Mouse (Mus musculus) hindbrain, embryonic 12.5 days (tissue): ENCODE measurements around the gene Map2k3. TPM values are rescaled to one million over a fixed set of nuclear protein-coding genes. Genes with fewer than 3 reads are reported as not detected.

Experiments used
- ATAC-seq: fragments of 200-750 bp; cut with Nextera tagmentation; 2 replicates; pipeline ENCODE4 v1.8.0; 2017; ENCODE audit warnings: moderate TSS enrichment; ENCODE audit not compliant: low FRiP score
- H3K27ac ChIP-seq: fragments of 300-500 bp; sonication (generic); 2 replicates; pipeline ENCODE4 v1.5.1; 2016; ENCODE audit warnings: mild to moderate bottlenecking
- H3K27me3 ChIP-seq: fragments of 300-500 bp; sonication (generic); 2 replicates; pipeline ENCODE4 v1.6.1; 2016; ENCODE audit warnings: mild to moderate bottlenecking
- H3K36me3 ChIP-seq: fragments of 300-500 bp; sonication (generic); 2 replicates; pipeline ENCODE4 v1.6.1; 2016; ENCODE audit warnings: mild to moderate bottlenecking
- H3K4me1 ChIP-seq: fragments of 300-500 bp; sonication (generic); 2 replicates; pipeline ENCODE4 v1.6.1; 2016
- H3K4me2 ChIP-seq: fragments of 300-500 bp; sonication (generic); replicated peaks from 2 replicates; pipeline ENCODE4 v1.6.1; 2016; ENCODE audit warnings: mild to moderate bottlenecking
- H3K4me3 ChIP-seq: fragments of 300-500 bp; sonication (generic); 2 replicates; pipeline ENCODE4 v1.5.1; 2016; ENCODE audit warnings: mild to moderate bottlenecking
- H3K9ac ChIP-seq: fragments of 300-500 bp; sonication (generic); 2 replicates; pipeline ENCODE4 v1.6.1; 2016; ENCODE audit warnings: mild to moderate bottlenecking, moderate library complexity
- H3K9me3 ChIP-seq: fragments of 300-500 bp; sonication (generic); replicated peaks from 2 replicates; pipeline ENCODE4 v1.6.1; 2016; ENCODE audit warnings: mild to moderate bottlenecking
- WGBS: fragments of 180-500 bp; shearing (Covaris S2); methylation state at CpG from one replicate; pipeline ENCODE4 v1.1.7; 2016; 5-methylcytosine and 5-hydroxymethylcytosine counted together
- polyA plus RNA-seq: library from polyadenylated mRNA; unstranded; fragments of >200 nt; fragmentation: Nextera tagmentation; extraction: Ambion mirVana; gene quantifications from 2 replicates; pipeline ENCODE4 v1.2.1, GENCODE M21; 2016

Map2k3 gene
- polyA plus RNA-seq, 1 experiment from 2014 or later: 51.0 TPM

DNA sequence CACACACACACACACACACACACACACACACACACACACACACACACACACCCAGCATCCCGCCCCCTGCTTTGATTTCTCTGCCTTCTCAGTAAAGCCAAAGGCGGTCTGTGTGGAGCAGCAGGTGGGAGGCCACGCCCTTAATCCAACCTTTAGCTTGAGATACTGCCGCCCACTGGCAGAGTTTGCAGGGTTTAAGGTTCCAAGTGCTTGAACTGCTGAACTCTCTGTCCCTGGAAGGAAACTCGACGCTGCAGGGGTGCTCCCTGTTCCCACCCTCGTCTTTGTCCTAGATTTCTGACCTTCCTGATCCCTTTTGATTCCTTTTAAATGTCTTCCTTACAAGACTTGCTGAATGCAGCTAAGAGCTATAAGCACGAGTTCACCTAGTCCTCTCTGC is 44.9 kb downstream of the Map2k3 start:
- H3K27ac ChIP-seq: no peak overlapping the region
- no peak for ATAC-seq
- WGBS: 11% methylated on average over 8 of the region's 8 CpGs

GRCm38 (mm10) chr11:60977153-60977552 is 45.3 kb downstream of the Map2k3 start:
- ATAC-seq: no peak
- H3K9ac ChIP-seq: no peak overlapping the region
- H3K4me1 ChIP-seq: 0 out of 2 replicates have a peak, but pooled peaks cover 3% of the 10 kb centered on the region
- no peak overlapping the region for H3K4me3 ChIP-seq
- H3K9me3 ChIP-seq: no peaks in the 10 kb centered on the region
- H3K27me3 ChIP-seq: no peaks in the 10 kb centered on the region
- 63% methylated on average over 3 of the region's 3 CpGs for WGBS
- no peak overlapping the region for H3K27ac ChIP-seq
- no peaks in the 10 kb centered on the region for H3K36me3 ChIP-seq
- H3K4me2 ChIP-seq: no peak overlapping the region

More for the DNA sequence above, 44.9 kb downstream of the Map2k3 start:
- Histone ChIP-seq H3K27me3 (no peaks in the 10 kb centered on the region), H3K9me3 (no peaks in the 10 kb centered on the region), H3K4me1 (0 out of 2 replicates have a peak, but pooled peaks cover 3% of the 10 kb centered on the region), H3K9ac (no peak overlapping the region), H3K36me3 (no peaks in the 10 kb centered on the region), H3K4me2 (no peak overlapping the region), H3K4me3 (no peak overlapping the region)

DNA sequence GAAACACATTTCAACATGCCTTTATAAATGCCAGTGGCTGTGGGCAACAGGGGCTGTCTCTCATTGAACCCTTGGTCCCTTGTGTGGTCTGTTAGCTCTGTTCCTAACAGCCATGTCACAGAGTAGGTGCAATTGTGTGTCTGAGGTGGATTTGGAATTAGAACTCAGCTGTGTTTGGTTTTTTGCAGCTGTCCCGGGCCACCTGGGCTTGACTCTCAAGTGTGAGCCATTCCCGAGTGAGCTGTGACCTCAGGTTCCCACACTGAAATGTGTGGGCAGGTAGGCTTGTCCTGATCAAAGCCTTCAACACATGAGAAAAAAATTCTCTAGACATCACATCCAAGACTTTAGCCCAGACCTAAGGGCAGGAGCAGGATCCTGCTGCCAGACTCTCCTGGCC is 46.8 kb downstream of the Map2k3 start:
- Histone ChIP-seq H3K4me3 (no peak overlapping the region), H3K36me3 (no peaks in the 10 kb centered on the region), H3K9ac (no peak overlapping the region), H3K4me2 (no peak overlapping the region), H3K27ac (no peak overlapping the region), H3K9me3 (no peaks in the 10 kb centered on the region), H3K27me3 (no peaks in the 10 kb centered on the region), H3K4me1 (0 out of 2 replicates have a peak, but pooled peaks cover 3% of the 10 kb centered on the region)
- ATAC-seq: no peak
- WGBS: 84% methylated on average over 2 of the region's 2 CpGs

DNA sequence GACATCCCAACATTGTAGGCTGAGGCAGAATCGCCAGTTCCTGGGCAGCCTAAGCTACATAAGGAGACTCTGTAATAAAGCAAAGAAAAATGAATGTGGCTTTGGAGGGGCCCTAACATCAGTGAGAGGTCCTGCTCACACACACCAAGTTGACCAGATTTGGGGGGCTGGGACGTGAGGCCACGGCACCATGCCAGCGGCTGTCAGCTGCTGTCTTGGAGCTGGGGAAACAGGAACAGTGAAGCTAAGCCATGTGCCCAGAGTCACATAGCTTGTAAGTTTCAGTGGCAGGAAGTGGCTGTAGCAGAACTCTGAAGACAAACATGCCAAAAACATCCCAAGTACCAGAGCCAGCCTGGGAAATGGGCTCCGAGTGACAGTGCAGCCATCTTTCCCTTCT is 48.0 kb downstream of the Map2k3 start:
- no peaks in the 10 kb centered on the region for H3K36me3 ChIP-seq
- no peaks in the 10 kb centered on the region for H3K9me3 ChIP-seq
- H3K4me2 ChIP-seq: no peak overlapping the region
- H3K27ac ChIP-seq: no peak overlapping the region
- no peak overlapping the region for H3K4me3 ChIP-seq
- WGBS: 87% methylated on average over 5 of the region's 5 CpGs
- H3K9ac ChIP-seq: no peak overlapping the region
- no peaks in the 10 kb centered on the region for H3K27me3 ChIP-seq
- H3K4me1 ChIP-seq: 0 out of 2 replicates have a peak, but pooled peaks cover 3% of the 10 kb centered on the region
- no peak for ATAC-seq

DNA sequence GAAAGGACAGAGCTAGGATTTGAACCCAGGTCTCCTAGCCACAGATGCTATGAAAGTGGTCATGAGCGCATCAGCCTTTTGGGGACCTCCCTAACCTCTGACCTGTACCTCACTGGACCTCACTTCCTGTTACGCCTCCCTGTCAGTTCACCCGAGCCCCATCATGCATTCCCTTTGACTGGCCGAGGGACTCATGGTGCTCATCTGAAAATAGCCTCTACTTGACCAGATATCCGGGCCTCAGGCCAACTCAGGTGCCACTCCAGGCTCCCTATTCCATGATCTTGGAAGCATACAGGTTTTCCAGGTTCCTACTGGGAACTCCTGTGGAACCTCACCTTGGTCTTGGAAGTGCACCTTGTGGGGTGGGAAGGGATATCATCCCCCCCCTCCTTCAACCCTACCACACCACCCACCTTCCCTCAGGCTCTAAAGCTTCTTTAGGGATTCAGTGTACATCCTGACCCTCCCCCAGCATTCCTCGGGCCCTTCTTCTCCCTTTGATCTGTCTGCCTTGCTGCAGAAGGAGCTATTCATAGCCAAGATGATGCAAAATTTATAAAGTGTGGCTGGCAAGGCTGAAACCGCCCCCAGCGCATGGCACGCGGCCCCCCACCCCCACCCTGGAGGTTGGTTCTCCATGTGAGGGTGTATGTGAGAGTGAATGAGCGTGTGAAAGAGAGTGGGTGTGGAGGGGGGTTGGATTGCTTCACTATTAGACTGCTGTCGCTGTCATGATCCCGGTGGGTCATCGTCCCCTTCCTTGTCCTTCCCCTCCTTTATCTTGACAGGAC is 50.1 kb downstream of the Map2k3 start:
- Histone ChIP-seq H3K36me3 (no peaks in the 10 kb centered on the region), H3K9ac (no peak overlapping the region), H3K27ac (no peak overlapping the region), H3K4me3 (no peak overlapping the region), H3K4me2 (no peak overlapping the region), H3K4me1 (0 out of 2 replicates have a peak, but pooled peaks cover 2% of the 10 kb centered on the region), H3K27me3 (no peaks in the 10 kb centered on the region), H3K9me3 (no peaks in the 10 kb centered on the region)
- ATAC-seq: no peak
- WGBS: 73% methylated on average over 14 of the region's 14 CpGs

GRCm38 (mm10) chr11:60984912-60985558 is 53.2 kb downstream of the Map2k3 start:
- Histone ChIP-seq H3K36me3 (no peaks in the 10 kb centered on the region), H3K9me3 (no peaks in the 10 kb centered on the region), H3K9ac (no peak overlapping the region), H3K27ac (no peak overlapping the region), H3K4me1 (no peaks in the 10 kb centered on the region), H3K4me2 (no peak overlapping the region), H3K27me3 (no peaks in the 10 kb centered on the region), H3K4me3 (no peak overlapping the region)
- WGBS: 67% methylated on average over 13 of the region's 13 CpGs
- ATAC-seq: no peak

GRCm38 (mm10) chr11:60990428-60990827 is 58.6 kb downstream of the Map2k3 start:
- no peak overlapping the region for H3K4me3 ChIP-seq
- H3K27ac ChIP-seq: no peak overlapping the region
- no peak overlapping the region for H3K4me2 ChIP-seq
- H3K4me1 ChIP-seq: no peaks in the 10 kb centered on the region
- no peak overlapping the region for H3K9ac ChIP-seq
- ATAC-seq: no peak
- no peaks in the 10 kb centered on the region for H3K27me3 ChIP-seq
- 77% methylated on average over 3 of the region's 3 CpGs for WGBS
- H3K36me3 ChIP-seq: no peaks in the 10 kb centered on the region
- H3K9me3 ChIP-seq: no peaks in the 10 kb centered on the region

Other genes with a start within 250 kb of the Map2k3 start
- gene Llgl1, start 232.3 kb upstream of the Map2k3 start, polyA plus RNA-seq: 106 and 113 TPM in 2 replicates
- 75.5 and 76.7 TPM in 2 replicates for gene Flii, start 204.8 kb upstream of the Map2k3 start, polyA plus RNA-seq
- gene Mief2, start 203.6 kb upstream of the Map2k3 start, polyA plus RNA-seq: 18.2 and 20.2 TPM in 2 replicates
- 16.7 and 17.3 TPM in 2 replicates for gene Top3a, start 154.7 kb upstream of the Map2k3 start, polyA plus RNA-seq
- gene Smcr8, start 154.5 kb upstream of the Map2k3 start, polyA plus RNA-seq: 9.8 and 9.9 TPM in 2 replicates
- gene Shmt1, start 120.3 kb upstream of the Map2k3 start, polyA plus RNA-seq: 23.2 and 28.1 TPM in 2 replicates
- gene Dhrs7b, start 101.4 kb upstream of the Map2k3 start, polyA plus RNA-seq: 25.6 and 30.4 TPM in 2 replicates
- gene Tmem11, start 52.8 kb upstream of the Map2k3 start, polyA plus RNA-seq: 41.5 and 46.5 TPM in 2 replicates
- gene Natd1, start 17.3 kb upstream of the Map2k3 start, polyA plus RNA-seq: 26.7 and 28.3 TPM in 2 replicates
- 2.7 and 3.2 TPM in 2 replicates for gene Kcnj12, start 90.5 kb downstream of the Map2k3 start, polyA plus RNA-seq
- gene Tnfrsf13b, start 194.7 kb downstream of the Map2k3 start, polyA plus RNA-seq: 1.1 and 1.5 TPM in 2 replicates
- gene Usp22, start 243.0 kb downstream of the Map2k3 start, polyA plus RNA-seq: 344 and 354 TPM in 2 replicates